Mouse (Mus musculus) megakaryocyte, embryonic 14.5 days (primary cell): ENCODE data around the gene Rab30.

Source experiments
- FLI1 ChIP-seq: IDR thresholded peaks from 2 replicates; pipeline ENCODE4 v1.6.1; 2012; ENCODE audit warnings: low read length, inconsistent platforms, mixed read lengths
- GATA1 ChIP-seq: IDR thresholded peaks from 3 replicates; pipeline ENCODE4 v1.6.1; 2012; ENCODE audit warnings: mixed read lengths, low read length, inconsistent platforms, borderline replicate concordance

GRCm38 (mm10) chr7:92876066-92876465, 134.7 kb downstream of the Rab30 start:
- no peak for TF ChIP-seq GATA1
- no peak for TF ChIP-seq FLI1
